Mouse (Mus musculus): Measurements from ENCODE around the gene Bsnd. TPM values are rescaled to one million over a fixed set of nuclear protein-coding genes. Genes with fewer than 3 reads are reported as not detected.

Gene Bsnd
- polyA plus RNA-seq (2016; fragmentation: Nextera tagmentation; extraction: Ambion mirVana), result 0.05 TPM in 1 of 2 replicates, not detected in the other

GRCm38 (mm10) chr4:106492116-106492515 is at the start of gene Bsnd:
Gene Bsnd (minus strand): TSS chr4:106492283.
- Histone ChIP-seq H3K36me3 (no peaks in the 10 kb centered on the region), H3K4me1 (peaks cover 15% of the 10 kb centered on the region), H3K4me3 (no peak within 1 kb of the TSS), H3K27me3 (ENCODE audit: insufficient read depth, poor library complexity, severe bottlenecking) (peaks cover 52% of the 10 kb centered on the region), H3K9me3 (no peaks in the 10 kb centered on the region), H3K27ac (no peak within 1 kb of the TSS)
- WGBS, result 64% methylated on average over 3 of the region's 3 CpGs
- DNase-seq (ENCODE audit: low spot score), result no peak

GRCm38 (mm10) chr4:106541491-106541890 is 49.4 kb upstream of the Bsnd start:
- no peaks in the 10 kb centered on the region for H3K9me3 ChIP-seq
- no peaks in the 10 kb centered on the region for H3K36me3 ChIP-seq
- 67% methylated on average over 3 of the region's 3 CpGs for WGBS
- no peak overlapping the region for H3K27ac ChIP-seq
- H3K4me1 ChIP-seq, result peaks cover 18% of the 10 kb centered on the region
- no peak overlapping the region for H3K4me3 ChIP-seq
- no peaks in the 10 kb centered on the region; the same call in 1 of the 2 replicates for H3K27me3 ChIP-seq (ENCODE audit: insufficient read depth, poor library complexity, severe bottlenecking)
- no peak for DNase-seq (ENCODE audit: low spot score)

DNA sequence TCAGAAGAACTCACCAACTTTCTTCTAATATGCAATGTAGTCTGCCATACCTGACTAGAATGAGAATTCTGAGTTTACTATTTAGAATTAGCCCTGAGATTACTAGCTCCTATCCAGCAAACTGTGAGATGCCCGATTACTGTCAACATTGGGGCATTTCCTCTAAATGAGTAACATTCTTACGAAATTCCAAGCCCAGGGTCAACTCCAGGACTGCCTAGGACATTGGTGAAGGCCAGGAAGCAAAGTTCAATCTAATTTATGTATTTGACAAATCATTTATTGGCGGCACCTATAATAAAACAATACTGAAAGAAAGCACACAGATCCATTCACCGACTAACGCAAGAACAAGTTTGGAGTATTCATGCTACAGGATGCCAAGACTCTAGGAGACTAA is 47.7 kb upstream of the Bsnd start:
- no peak for DNase-seq (ENCODE audit: low spot score)
- no peaks in the 10 kb centered on the region; the same call in 1 of the 2 replicates for H3K27me3 ChIP-seq (ENCODE audit: insufficient read depth, poor library complexity, severe bottlenecking)
- H3K9me3 ChIP-seq, result no peaks in the 10 kb centered on the region
- 87% methylated on average over 5 of the region's 5 CpGs for WGBS
- peaks cover 3% of the 10 kb centered on the region for H3K4me1 ChIP-seq
- H3K4me3 ChIP-seq, result no peak overlapping the region
- no peak overlapping the region for H3K27ac ChIP-seq
- no peaks in the 10 kb centered on the region for H3K36me3 ChIP-seq

DNA sequence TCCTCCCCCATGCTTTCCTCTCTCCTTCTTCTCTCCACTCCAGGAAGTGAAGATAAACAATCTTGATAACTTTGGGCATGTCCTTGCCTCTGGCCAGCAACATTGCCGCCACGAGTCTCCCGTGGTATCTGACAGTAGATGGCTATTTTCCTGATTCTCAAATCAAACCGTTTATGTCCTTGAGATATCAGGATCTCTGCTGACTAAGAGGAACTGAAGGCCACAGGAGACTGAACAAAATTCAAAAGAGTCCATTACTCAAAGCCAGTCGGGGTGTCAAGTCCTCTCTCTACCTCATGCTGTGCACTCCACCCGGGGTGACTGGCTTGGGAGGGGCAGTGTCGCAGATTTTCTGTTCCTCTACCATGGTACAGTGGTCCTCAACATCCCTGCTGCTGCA is 42.2 kb upstream of the Bsnd start:
- no peak for DNase-seq (ENCODE audit: low spot score)
- peaks cover 16% of the 10 kb centered on the region; the same call in 1 of the 2 replicates for H3K4me1 ChIP-seq
- no peak overlapping the region for H3K27ac ChIP-seq
- 44% methylated on average over 7 of the region's 7 CpGs for WGBS
- H3K27me3 ChIP-seq (ENCODE audit: insufficient read depth, poor library complexity, severe bottlenecking), result no peaks in the 10 kb centered on the region; the same call in 1 of the 2 replicates
- H3K4me3 ChIP-seq, result no peak overlapping the region
- H3K36me3 ChIP-seq, result no peaks in the 10 kb centered on the region
- no peaks in the 10 kb centered on the region for H3K9me3 ChIP-seq

DNA sequence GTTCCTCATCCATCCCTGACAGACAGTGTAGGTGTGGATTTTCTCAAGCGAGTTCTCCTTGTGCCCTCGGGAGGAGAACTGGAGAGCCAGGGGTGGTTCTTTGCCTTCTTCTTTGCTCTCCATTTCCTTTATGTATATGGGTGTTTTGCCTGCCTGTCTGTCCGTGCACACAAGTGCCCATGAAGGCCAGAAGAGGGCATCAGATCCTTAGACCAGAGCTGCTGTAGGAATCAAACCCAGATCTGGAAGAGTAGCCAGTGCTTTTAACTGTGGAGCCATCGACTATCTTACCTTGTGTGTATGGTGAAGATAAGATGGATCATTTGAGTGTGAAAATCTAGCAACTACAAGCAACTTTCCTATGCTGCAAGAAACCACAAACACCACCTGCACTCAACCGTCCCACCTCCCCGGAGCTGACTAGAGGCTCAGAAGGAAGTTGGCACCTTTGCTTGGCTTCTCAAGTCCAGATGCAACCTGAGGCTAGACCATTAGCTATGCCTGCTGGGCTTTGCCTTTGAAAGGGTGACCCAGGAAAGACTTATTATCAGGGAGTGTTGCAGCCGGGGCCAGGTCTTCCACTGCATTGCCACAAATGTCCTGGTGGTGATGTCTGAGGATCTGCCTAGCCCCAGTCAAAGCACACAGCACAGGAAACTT is 41.5 kb upstream of the Bsnd start:
- Histone ChIP-seq H3K27me3 (ENCODE audit: insufficient read depth, poor library complexity, severe bottlenecking) (no peaks in the 10 kb centered on the region; the same call in 1 of the 2 replicates), H3K27ac (no peak overlapping the region), H3K36me3 (no peaks in the 10 kb centered on the region), H3K4me1 (peaks cover 20% of the 10 kb centered on the region; the same call in 1 of the 2 replicates), H3K9me3 (no peaks in the 10 kb centered on the region), H3K4me3 (no peak overlapping the region)
- no peak for DNase-seq (ENCODE audit: low spot score)
- WGBS, result 42% methylated on average over 7 of the region's 7 CpGs

DNA sequence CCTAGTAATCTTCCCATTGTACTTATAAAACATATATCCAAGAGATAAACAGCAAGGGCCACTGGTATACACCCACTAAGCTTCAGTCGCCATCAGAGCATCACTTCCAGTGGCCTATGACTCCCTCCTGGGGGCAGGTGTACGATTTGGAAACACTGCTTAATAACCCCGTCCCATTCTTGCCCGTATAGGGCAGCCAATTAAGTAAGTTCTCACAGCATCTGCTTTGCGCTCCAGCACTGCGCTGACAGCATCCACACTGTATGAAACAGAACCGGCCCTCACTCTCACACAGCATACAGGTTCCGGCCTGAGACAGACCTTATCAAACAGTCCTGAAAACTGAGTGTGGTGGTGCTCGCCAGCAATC is 38.0 kb upstream of the Bsnd start:
- no peak overlapping the region for H3K4me3 ChIP-seq
- WGBS, result 61% methylated on average over 9 of the region's 9 CpGs
- no peak for DNase-seq (ENCODE audit: low spot score)
- no peaks in the 10 kb centered on the region for H3K9me3 ChIP-seq
- H3K27ac ChIP-seq, result no peak overlapping the region
- no peaks in the 10 kb centered on the region for H3K27me3 ChIP-seq (ENCODE audit: insufficient read depth, poor library complexity, severe bottlenecking)
- H3K4me1 ChIP-seq, result peaks cover 26% of the 10 kb centered on the region; the same call in 1 of the 2 replicates
- no peaks in the 10 kb centered on the region for H3K36me3 ChIP-seq

GRCm38 (mm10) chr4:106529375-106530112 is 37.5 kb upstream of the Bsnd start:
- H3K4me3 ChIP-seq, result peak overlapping the region; percentile 36; the same call in 1 of the 2 replicates
- H3K27ac ChIP-seq, result peak overlapping the region; percentile 52
- H3K36me3 ChIP-seq, result no peaks in the 10 kb centered on the region
- peaks cover 26% of the 10 kb centered on the region; the same call in 1 of the 2 replicates for H3K4me1 ChIP-seq
- 14% methylated on average over 17 of the region's 17 CpGs for WGBS
- H3K27me3 ChIP-seq (ENCODE audit: insufficient read depth, poor library complexity, severe bottlenecking), result no peaks in the 10 kb centered on the region
- H3K9me3 ChIP-seq, result no peaks in the 10 kb centered on the region
- peak; percentile 96 for DNase-seq (ENCODE audit: low spot score)

GRCm38 (mm10) chr4:106527856-106528547 is 35.9 kb upstream of the Bsnd start:
- Histone ChIP-seq H3K9me3 (no peaks in the 10 kb centered on the region), H3K27ac (no peak overlapping the region), H3K36me3 (no peaks in the 10 kb centered on the region), H3K4me3 (no peak overlapping the region), H3K27me3 (ENCODE audit: insufficient read depth, poor library complexity, severe bottlenecking) (no peaks in the 10 kb centered on the region), H3K4me1 (peaks cover 15% of the 10 kb centered on the region; the same call in 1 of the 2 replicates)
- 69% methylated on average over 7 of the region's 7 CpGs for WGBS
- DNase-seq (ENCODE audit: low spot score), result no peak

DNA sequence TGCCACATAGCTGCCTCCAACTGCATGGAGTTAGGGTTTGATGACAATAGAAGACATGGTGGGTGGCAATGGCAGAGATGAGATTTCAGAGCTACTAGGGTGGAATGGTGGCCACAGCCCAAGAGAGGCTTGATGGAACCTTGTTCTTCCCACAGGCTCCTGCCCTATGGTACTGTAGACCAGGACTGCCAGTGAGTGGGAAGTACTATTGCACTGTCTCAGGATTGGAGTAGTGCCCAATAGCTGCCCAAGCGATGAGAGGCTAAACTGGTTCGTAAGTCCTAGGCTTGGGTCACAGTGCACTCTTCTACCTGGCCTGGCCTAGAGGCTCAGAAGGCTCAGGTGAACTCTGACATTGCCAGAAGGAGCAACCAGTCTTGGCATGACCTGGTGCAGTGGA is 32.9 kb upstream of the Bsnd start:
- Histone ChIP-seq H3K9me3 (no peaks in the 10 kb centered on the region), H3K27me3 (ENCODE audit: insufficient read depth, poor library complexity, severe bottlenecking) (no peaks in the 10 kb centered on the region), H3K36me3 (no peaks in the 10 kb centered on the region), H3K27ac (no peak overlapping the region), H3K4me3 (no peak overlapping the region), H3K4me1 (peaks cover 15% of the 10 kb centered on the region; the same call in 1 of the 2 replicates)
- DNase-seq (ENCODE audit: low spot score), result no peak
- WGBS, result 76% methylated on average over 2 of the region's 2 CpGs

GRCm38 (mm10) chr4:106524131-106524530 is 32.0 kb upstream of the Bsnd start:
- WGBS, result 69% methylated on average over 2 of the region's 2 CpGs

DNA sequence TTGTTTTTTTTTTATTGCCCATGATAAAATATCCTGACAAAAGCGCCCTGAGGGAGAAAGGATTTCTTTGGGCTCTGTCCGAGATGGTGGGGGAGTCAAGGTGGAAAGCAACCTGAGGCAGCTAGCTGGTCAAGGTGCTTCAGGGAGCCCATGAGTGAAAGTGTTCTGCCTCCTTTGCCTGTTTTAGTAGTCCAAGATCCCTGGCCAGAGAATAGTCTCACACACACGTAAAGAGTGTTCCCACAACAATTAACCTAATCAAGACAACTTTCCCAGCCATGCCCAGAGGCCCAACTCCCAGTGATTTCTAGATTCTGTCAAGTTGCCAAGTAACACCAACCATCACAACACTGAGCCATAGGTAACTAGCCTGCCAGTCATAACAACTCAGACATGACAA is 30.5 kb upstream of the Bsnd start:
- H3K4me1 ChIP-seq, result 0 out of 2 replicates have a peak, but pooled peaks cover 1% of the 10 kb centered on the region
- H3K9me3 ChIP-seq, result no peaks in the 10 kb centered on the region
- no peaks in the 10 kb centered on the region for H3K36me3 ChIP-seq
- no peak for DNase-seq (ENCODE audit: low spot score)
- WGBS, result 81% methylated on average over 3 of the region's 3 CpGs
- H3K27ac ChIP-seq, result no peak overlapping the region
- no peaks in the 10 kb centered on the region for H3K27me3 ChIP-seq (ENCODE audit: insufficient read depth, poor library complexity, severe bottlenecking)
- no peak overlapping the region for H3K4me3 ChIP-seq

More at GRCm38 (mm10) chr4:106524131-106524530, 32.0 kb upstream of the Bsnd start:
- no peaks in the 10 kb centered on the region for H3K9me3 ChIP-seq
- no peak overlapping the region for H3K4me3 ChIP-seq
- no peak overlapping the region for H3K27ac ChIP-seq
- no peaks in the 10 kb centered on the region for H3K27me3 ChIP-seq (ENCODE audit: insufficient read depth, poor library complexity, severe bottlenecking)
- no peaks in the 10 kb centered on the region for H3K36me3 ChIP-seq
- H3K4me1 ChIP-seq, result peaks cover 9% of the 10 kb centered on the region; the same call in 1 of the 2 replicates
- no peak for DNase-seq (ENCODE audit: low spot score)

DNA sequence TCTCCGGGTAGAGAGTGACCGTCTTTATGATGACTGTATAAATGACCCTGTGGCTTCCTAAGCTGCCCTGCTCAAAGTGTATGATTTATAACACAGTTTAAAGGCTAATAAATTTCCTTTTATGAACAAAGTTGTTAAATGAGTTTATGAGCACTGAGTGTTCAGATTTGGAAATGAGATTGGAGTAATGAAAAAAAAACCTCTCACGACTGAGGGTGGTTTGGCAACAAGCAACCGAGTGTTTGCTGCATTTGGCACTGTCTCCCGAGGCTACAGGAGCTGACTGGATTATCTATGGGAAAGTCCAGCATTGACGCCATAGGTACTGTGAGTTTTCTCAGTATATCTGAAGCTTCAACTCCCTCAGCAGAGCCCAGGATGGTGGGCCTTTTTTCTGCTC is 22.5 kb upstream of the Bsnd start:
- no peak for DNase-seq (ENCODE audit: low spot score)
- no peak overlapping the region for H3K27ac ChIP-seq
- H3K9me3 ChIP-seq, result no peaks in the 10 kb centered on the region
- no peaks in the 10 kb centered on the region for H3K36me3 ChIP-seq
- H3K4me1 ChIP-seq, result no peaks in the 10 kb centered on the region
- no peaks in the 10 kb centered on the region for H3K27me3 ChIP-seq (ENCODE audit: insufficient read depth, poor library complexity, severe bottlenecking)
- 77% methylated on average over 6 of the region's 6 CpGs for WGBS
- H3K4me3 ChIP-seq, result no peak overlapping the region

- 74% methylated on average over 4 of the region's 4 CpGs for WGBS
- H3K4me3 ChIP-seq, result no peak overlapping the region
- H3K36me3 ChIP-seq, result no peaks in the 10 kb centered on the region
- no peak for DNase-seq (ENCODE audit: low spot score)
- peaks cover 3% of the 10 kb centered on the region; the same call in 1 of the 2 replicates for H3K4me1 ChIP-seq
- H3K27me3 ChIP-seq (ENCODE audit: insufficient read depth, poor library complexity, severe bottlenecking), result peaks cover 7% of the 10 kb centered on the region; the same call in 1 of the 2 replicates
- no peaks in the 10 kb centered on the region for H3K9me3 ChIP-seq
- no peak overlapping the region for H3K27ac ChIP-seq
Observed at GRCm38 (mm10) chr4:106509888-106510287, 17.8 kb upstream of the Bsnd start.

Measured in heart, embryonic 10.5 days (tissue).